Mouse (Mus musculus) E14TG2a.4 (cell line): Measurements from ENCODE around the gene Ahcyl2.

Experiments
- H3K27me3 ChIP-seq: 2 replicates; pipeline ENCODE4 v1.6.1; 2014; ENCODE audit warnings: low read length, control low read depth; ENCODE audit not compliant: insufficient read depth
- H3K36me3 ChIP-seq: 2 replicates; pipeline ENCODE4 v1.6.1; 2014; ENCODE audit warnings: low read length, control low read depth; ENCODE audit not compliant: insufficient read depth
- H3K4me1 ChIP-seq: replicated peaks from 2 replicates; pipeline ENCODE4 v1.6.1; 2014; ENCODE audit warnings: low read depth, low read length, control low read depth
- H3K4me3 ChIP-seq: replicated peaks from 2 replicates; pipeline ENCODE4 v1.5.1; 2014; ENCODE audit warnings: mild to moderate bottlenecking, low read length
- H3K9me3 ChIP-seq: 2 replicates; pipeline ENCODE4 v1.6.1; 2014; ENCODE audit warnings: low read length, control low read depth
- CTCF ChIP-seq: conservative IDR thresholded peaks from 2 replicates; pipeline ENCODE4 v1.5.1; 2014; ENCODE audit warnings: low read length
- NANOG ChIP-seq: IDR thresholded peaks from 2 replicates; pipeline ENCODE4 v1.6.1; 2014; ENCODE audit warnings: borderline replicate concordance, low read length, mixed read lengths
- POU5F1 ChIP-seq: IDR thresholded peaks from 2 replicates; pipeline ENCODE4 v1.6.1; 2014; ENCODE audit warnings: low read length, borderline replicate concordance

Ahcyl2 gene

GRCm38 (mm10) chr6:29841461-29841860, 73.7 kb downstream of the Ahcyl2 start:
- H3K4me3 ChIP-seq = no peak overlapping the region
- no peaks in the 10 kb centered on the region for H3K27me3 ChIP-seq
- no peaks in the 10 kb centered on the region for H3K9me3 ChIP-seq
- H3K36me3 ChIP-seq = no peaks in the 10 kb centered on the region
- TF ChIP-seq NANOG (no peak), POU5F1 (no peak), CTCF (no peak)
- H3K4me1 ChIP-seq = peaks cover 16% of the 10 kb centered on the region

GRCm38 (mm10) chr6:29847643-29848166, 79.9 kb downstream of the Ahcyl2 start:
- no peaks in the 10 kb centered on the region for H3K36me3 ChIP-seq
- no peak overlapping the region for H3K4me3 ChIP-seq
- no peak for TF ChIP-seq NANOG
- no peak for TF ChIP-seq POU5F1
- TF ChIP-seq CTCF = no peak
- H3K9me3 ChIP-seq = no peaks in the 10 kb centered on the region
- peaks cover 17% of the 10 kb centered on the region for H3K4me1 ChIP-seq
- no peaks in the 10 kb centered on the region for H3K27me3 ChIP-seq

DNA sequence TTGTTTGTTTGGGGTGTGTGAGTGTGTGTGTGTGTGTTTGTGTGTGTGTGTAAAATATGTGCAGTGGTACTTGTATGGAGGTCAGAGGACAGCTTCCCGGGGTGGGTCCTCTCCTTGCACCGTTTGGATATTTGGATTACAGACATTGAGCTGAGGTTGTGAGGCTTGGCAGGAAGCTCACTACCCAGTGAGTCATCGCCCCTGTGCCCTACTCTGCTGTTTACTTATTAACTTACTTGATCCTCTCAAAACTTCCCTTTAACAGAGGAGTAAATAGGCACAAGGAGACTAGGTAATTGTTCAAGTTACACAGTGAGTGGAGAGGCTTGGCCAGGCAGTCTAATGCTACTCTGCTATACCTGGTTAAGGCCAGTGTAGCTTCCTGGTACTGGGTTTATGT, 81.0 kb downstream of the Ahcyl2 start:
- Histone ChIP-seq H3K4me1 (peaks cover 26% of the 10 kb centered on the region), H3K9me3 (no peaks in the 10 kb centered on the region), H3K4me3 (no peak overlapping the region), H3K36me3 (no peaks in the 10 kb centered on the region), H3K27me3 (no peaks in the 10 kb centered on the region)
- TF ChIP-seq POU5F1 (no peak), NANOG (no peak), CTCF (no peak)

GRCm38 (mm10) chr6:29850096-29850495, 82.3 kb downstream of the Ahcyl2 start:
- Histone ChIP-seq H3K36me3 (no peaks in the 10 kb centered on the region), H3K4me1 (peaks cover 30% of the 10 kb centered on the region), H3K27me3 (no peaks in the 10 kb centered on the region), H3K9me3 (no peaks in the 10 kb centered on the region), H3K4me3 (no peak overlapping the region)
- no peak for TF ChIP-seq CTCF
- TF ChIP-seq POU5F1 = no peak
- TF ChIP-seq NANOG = no peak

GRCm38 (mm10) chr6:29850747-29851146, 82.9 kb downstream of the Ahcyl2 start:
- no peaks in the 10 kb centered on the region for H3K9me3 ChIP-seq
- H3K4me1 ChIP-seq = peaks cover 30% of the 10 kb centered on the region
- no peak for TF ChIP-seq POU5F1
- peak; percentile 83; the same call in 1 of the 2 replicates for TF ChIP-seq NANOG
- H3K36me3 ChIP-seq = no peaks in the 10 kb centered on the region
- H3K4me3 ChIP-seq = no peak overlapping the region
- H3K27me3 ChIP-seq = no peaks in the 10 kb centered on the region

GRCm38 (mm10) chr6:29851873-29852272, 84.1 kb downstream of the Ahcyl2 start:
- Histone ChIP-seq H3K36me3 (no peaks in the 10 kb centered on the region), H3K4me3 (no peak overlapping the region), H3K9me3 (no peaks in the 10 kb centered on the region), H3K4me1 (peaks cover 30% of the 10 kb centered on the region), H3K27me3 (no peaks in the 10 kb centered on the region)
- no peak for TF ChIP-seq CTCF
- no peak for TF ChIP-seq NANOG
- no peak for TF ChIP-seq POU5F1

DNA sequence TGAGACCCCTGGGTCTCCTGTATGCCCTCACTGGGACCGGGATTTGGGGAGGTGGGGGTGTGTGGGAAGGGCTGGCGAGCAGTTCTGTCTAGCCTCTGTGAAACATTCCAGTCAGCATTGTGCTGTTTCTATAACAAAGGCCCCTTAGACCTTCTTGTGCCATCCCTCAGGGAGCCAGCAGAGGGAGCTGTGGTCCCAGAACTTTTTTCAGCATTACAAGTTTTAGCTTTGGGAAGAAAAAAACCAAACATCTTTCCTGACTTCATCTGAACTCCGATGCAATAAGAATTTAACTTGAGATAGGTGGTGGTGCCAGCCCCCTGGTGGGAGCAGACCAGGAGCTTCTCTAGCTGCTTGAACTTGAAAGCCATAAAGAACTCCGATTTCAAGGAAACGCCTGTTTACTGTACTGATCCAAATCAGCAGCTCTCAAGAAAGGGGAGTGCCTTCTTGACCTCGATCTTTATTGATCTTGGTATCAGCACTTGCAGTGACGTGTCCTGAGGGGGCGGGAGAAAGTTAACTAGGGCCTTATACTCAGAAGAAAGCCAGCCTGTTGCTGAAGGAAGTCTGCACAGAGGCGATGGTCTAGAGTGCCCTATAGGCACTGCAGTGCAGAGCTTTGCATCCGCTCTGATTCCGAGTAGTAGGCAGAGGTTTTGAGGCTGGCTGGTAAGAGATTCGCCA, 85.5 kb downstream of the Ahcyl2 start:
- Histone ChIP-seq H3K4me3 (peak overlapping the region; percentile 43), H3K27me3 (no peaks in the 10 kb centered on the region), H3K4me1 (peaks cover 32% of the 10 kb centered on the region), H3K9me3 (no peaks in the 10 kb centered on the region), H3K36me3 (no peaks in the 10 kb centered on the region)
- TF ChIP-seq NANOG (no peak), CTCF (peak; percentile 96)

DNA sequence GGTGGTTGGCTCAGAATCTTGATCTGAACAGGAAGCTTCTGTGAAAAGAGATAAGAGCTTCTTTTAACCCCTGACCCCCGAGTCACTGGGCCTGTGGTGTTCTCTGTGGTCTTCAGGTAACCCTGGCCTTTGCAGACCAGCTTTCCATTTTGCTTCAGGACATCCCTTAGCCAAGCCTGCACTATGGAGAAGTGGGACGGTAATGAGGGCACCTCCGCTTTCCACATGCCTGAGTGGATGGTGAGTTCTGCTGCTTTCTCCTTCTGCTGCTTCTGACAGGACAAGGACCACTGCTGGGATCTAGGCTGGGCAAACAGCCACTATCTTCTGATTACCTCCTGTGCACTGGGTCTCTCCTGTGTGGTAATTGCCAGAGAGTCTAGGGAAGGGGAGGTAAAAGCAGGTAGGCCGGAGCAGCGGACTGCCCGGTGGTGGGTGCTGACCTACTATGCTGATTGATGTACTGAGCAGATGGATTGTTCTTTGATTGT, 86.1 kb downstream of the Ahcyl2 start:
- H3K4me1 ChIP-seq = peaks cover 36% of the 10 kb centered on the region
- no peaks in the 10 kb centered on the region for H3K9me3 ChIP-seq
- H3K27me3 ChIP-seq = no peaks in the 10 kb centered on the region
- no peak for TF ChIP-seq POU5F1
- no peak for TF ChIP-seq CTCF
- H3K36me3 ChIP-seq = no peaks in the 10 kb centered on the region
- peak overlapping the region; percentile 43; the same call in 1 of the 2 replicates for H3K4me3 ChIP-seq

DNA sequence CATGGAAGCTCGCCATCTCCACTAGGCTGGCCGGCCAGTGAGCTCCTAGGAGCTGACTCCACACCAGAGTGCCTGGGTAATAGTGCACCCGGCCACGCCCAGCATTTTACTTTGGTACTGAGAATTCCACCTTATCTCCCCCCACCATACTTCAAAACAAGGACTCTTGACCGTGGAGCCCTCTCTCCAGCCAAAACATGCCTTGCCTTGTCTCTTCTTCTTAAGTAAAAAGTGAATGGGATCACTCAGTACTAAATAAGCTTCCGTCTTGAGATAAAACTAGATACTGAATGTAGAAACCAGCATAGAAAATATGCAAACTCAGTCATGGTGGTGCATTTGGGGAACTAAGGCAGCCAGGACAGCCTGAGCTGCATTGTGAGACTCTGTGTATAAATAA, 90.8 kb downstream of the Ahcyl2 start:
- Histone ChIP-seq H3K36me3 (0 out of 2 replicates have a peak, but pooled peaks cover 2% of the 10 kb centered on the region), H3K9me3 (peaks cover 7% of the 10 kb centered on the region; the same call in 1 of the 2 replicates), H3K4me3 (no peak overlapping the region), H3K4me1 (peaks cover 20% of the 10 kb centered on the region), H3K27me3 (no peaks in the 10 kb centered on the region)
- TF ChIP-seq POU5F1 (no peak), NANOG (no peak), CTCF (no peak)
